Mouse (Mus musculus) T-cell, adult 2 months (primary cell): ENCODE measurements around the gene Sipa1.

ENCODE experiments used
- DNase-seq: peaks from one replicate; pipeline ENCODE4 v3.0.0; 2022; ENCODE audit warnings: low spot score

The Sipa1 gene

DNA sequence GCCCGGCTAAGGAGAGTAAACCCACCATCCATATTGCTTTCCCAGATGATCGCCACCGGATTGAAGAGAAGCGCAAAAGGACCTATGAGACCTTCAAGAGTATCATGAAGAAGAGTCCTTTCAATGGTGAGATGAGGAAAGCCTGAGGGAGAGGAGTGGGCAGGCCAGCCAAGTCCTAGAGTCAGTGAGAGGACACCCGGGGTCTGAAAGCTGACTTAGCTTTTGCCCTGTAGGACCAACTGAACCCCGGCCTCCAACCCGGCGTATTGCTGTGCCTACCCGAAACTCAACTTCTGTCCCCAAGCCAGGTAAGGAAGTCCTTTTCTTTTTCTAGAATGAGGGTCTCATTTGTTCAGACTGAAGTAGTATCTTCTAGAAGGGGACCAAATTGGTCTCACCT is 18.2 kb downstream of the Sipa1 start:
- no peak for DNase-seq

GRCm38 (mm10) chr19:5641641-5642040 is 21.9 kb downstream of the Sipa1 start:
- DNase-seq, result no peak

DNA sequence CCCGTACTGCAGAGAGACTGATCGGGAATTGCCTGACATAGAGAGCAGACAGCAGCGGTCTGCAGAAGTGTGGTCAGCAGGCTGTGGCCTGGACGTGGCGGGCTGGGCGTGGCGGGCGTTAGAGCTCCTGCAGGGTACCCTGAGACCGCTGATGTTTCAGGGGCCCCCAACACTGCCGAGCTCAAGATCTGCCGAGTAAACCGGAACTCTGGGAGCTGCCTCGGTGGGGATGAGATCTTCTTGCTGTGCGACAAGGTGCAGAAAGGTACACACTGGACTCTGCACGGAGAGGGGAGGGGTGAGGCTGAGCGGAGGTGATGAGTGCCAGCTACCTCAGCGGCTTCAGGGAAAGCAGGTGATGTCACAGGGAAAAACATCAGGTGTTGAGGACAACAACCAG is 22.5 kb downstream of the Sipa1 start:
- no peak for DNase-seq

DNA sequence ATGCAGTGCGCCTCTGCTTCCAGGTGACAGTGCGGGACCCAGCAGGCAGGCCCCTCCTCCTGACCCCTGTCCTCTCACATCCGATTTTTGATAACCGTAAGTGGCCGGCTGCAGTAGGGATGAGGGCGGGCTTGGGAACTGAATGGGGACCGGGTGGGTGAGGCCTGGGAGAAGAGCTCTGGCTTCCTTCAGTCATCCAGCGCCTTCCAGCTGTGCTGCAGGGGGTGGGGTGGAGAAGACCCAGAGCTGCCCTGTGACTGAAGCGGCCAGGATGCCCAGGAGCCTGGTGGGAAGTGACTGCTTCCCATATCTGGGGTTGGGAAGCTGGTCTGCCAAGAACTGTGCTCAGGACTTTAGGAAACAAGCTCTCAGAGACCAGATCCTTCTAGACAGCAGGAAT is 23.2 kb downstream of the Sipa1 start:
- no peak for DNase-seq

- DNase-seq, result no peak
Observed at GRCm38 (mm10) chr19:5638416-5639005, 25.0 kb downstream of the Sipa1 start.

- peak; percentile 87 for DNase-seq
Observed at GRCm38 (mm10) chr19:5637069-5638047, 26.1 kb downstream of the Sipa1 start, which contains the start of gene Rela. Gene Rela (plus strand): TSS chr19:5637483.

- no peak for DNase-seq
Observed at GRCm38 (mm10) chr19:5636571-5637041, 26.9 kb downstream of the Sipa1 start.

DNA sequence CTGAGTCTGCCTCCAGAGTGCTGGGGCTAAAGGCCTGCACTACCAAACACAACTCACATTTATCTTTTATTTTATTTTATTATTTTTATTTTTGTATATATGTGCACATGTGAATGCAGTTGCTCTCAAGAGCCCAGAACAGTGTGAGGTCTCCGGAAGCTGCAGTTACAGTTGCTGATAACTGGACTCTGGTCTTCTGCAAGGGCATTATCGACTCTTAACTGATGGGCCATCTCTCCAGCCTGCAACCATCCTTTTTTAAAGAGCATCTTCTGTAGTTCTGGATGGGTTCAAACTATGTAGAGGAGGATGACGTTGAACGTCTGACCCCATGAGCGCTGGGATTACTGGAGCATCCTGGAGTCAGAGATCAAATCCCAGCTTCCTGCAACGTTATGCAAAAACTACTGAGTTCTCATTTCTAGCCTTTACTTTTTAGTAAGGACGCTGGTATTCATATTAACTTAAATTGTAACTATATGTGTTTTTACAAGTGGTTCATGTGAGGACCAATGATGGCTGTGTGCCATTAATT is 27.4 kb downstream of the Sipa1 start:
- no peak for DNase-seq

- no peak for DNase-seq
Observed at GRCm38 (mm10) chr19:5632120-5632519, 31.4 kb downstream of the Sipa1 start.

DNA sequence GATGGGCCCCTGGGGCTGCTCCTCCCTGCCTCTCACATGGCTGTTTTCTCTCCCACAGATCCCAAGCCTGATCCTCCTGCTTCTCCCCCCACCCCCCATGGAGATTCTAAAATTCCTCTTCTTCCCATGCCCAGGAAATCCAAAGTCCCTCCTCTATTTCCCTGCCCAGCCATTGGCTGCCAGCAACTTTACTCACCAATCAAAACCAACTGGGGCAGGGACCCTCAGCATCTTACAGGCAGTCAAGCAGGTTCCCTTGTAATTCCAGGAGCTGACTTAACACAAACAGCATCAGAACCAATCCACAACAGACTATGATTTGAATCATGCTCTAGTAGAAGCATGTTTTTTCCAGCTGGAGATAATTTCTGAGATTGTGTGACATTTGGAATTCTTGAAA is 33.6 kb downstream of the Sipa1 start:
- DNase-seq, result no peak

DNA sequence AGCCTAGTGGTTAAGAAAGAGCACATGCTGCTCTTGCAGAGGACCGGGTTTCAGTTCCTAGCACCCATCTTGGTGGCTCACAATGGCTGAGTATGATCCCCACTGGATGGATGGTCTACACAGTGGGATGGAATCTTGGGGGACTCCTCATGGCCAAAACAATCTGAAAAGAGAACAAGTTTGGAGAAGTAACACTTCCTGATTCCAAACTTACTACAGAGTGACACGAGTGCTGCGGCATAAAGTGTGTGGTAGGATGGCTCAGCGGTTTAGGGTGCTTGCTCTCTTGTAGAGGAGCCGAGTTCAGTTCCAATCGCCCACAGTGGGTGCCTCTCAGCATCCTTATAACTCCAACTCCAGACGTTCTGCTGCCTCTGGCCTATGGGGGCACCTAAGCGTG is 38.2 kb downstream of the Sipa1 start:
- DNase-seq, result no peak

- no peak for DNase-seq
Observed at GRCm38 (mm10) chr19:5621884-5622283, 41.6 kb downstream of the Sipa1 start.

GRCm38 (mm10) chr19:5620007-5620406 is 43.5 kb downstream of the Sipa1 start:
- DNase-seq, result no peak

DNA sequence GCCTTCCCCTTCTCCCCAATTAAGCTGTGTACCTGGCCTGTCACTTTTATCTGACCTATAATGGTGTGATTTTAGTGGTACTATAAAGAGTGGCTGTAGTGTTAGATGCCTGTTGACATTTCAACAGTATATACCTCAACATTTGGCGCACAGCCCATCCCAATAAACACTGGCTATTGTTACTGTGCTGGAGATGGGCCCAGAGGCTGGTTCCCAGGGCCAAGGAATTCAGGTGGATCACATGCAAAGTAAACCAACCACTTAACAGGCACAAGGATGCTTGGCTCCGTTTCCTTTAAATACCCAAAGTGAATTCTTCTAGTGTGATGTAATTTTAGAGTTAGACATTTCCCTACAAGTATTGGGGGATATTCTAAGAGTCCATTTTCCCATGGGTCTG is 48.6 kb downstream of the Sipa1 start:
- DNase-seq, result no peak

GRCm38 (mm10) chr19:5612762-5613411 is 50.6 kb downstream of the Sipa1 start:
- no peak for DNase-seq

GRCm38 (mm10) chr19:5611973-5612372 is 51.5 kb downstream of the Sipa1 start:
- peak; percentile 44 for DNase-seq

GRCm38 (mm10) chr19:5609547-5610404 is 53.7 kb downstream of the Sipa1 start, which contains the start of gene Kat5:
Gene Kat5 (minus strand): TSS chr19:5610237.
- DNase-seq, result peak; percentile 92

GRCm38 (mm10) chr19:5609171-5609546 is 54.3 kb downstream of the Sipa1 start:
- no peak for DNase-seq

DNA sequence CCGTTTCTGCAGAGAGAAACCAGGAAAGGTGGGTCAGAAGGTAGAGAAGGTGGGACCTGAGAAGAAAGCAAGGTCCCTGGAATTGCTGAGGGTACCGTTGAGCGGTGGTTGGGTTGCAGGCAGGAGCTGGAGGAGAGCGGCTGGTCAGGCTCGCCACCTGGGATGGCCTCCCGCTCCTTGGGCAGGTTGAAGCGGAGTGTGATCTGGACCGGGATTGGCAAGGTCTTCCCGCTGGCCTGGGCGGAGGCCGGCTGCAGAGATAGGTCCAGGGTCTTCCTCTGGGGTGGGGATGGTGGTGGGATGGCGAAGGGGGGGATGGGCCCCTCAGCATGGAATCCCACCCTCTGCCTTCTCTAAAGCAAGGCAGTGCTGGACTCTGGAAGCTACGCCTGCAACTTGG is 54.8 kb downstream of the Sipa1 start:
- DNase-seq, result no peak

DNA sequence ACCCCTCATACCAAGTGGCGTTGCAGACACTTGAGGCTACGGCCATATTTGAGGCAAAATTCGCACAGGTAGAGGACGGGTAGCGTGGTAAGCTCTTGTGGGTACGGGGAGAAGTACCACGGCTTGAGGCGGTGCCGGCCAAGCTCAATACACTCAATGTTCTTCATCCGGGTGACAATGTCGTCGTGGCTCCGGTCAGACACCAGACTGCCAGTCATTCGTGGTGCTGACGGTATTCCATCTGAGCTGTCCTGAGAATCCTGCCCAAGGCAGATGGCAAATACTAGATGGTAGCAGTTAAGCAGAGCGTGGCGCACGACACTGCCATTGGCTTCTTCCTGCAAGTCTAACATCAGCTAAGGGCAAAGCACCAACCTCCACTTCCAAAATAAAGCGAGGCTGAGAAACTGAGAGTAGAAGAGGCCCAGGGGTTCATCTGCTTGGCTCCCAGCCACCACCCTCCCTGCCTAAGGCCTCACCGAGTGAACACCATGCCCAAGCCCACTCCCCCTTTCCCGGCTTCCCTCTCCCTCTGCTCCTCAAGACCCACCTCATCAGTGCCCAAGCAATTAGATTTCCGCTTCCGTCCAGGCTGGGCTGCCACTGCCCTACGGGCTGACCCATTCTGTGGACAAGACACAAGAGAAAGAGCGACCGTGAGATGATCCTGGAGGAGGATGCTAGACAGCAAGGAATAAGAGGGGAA is 55.6 kb downstream of the Sipa1 start:
- no peak for DNase-seq

- DNase-seq, result no peak
Observed at GRCm38 (mm10) chr19:5606196-5606595, 57.3 kb downstream of the Sipa1 start.
